Mouse (Mus musculus) CH12.LX (cell line): Measurements from ENCODE around the gene AL732309.1. TPM values are rescaled to one million over a fixed set of nuclear protein-coding genes. Genes with fewer than 3 reads are reported as not detected.

Source experiments
- DNase-seq: peaks from one replicate; pipeline ENCODE4 v3.0.0-alpha.2; 2013; ENCODE audit errors: extremely low read depth
- H3K27ac ChIP-seq: 2 replicates; pipeline ENCODE4 v1.5.1; 2012; ENCODE audit warnings: low read depth, mild to moderate bottlenecking, control low read depth, moderate library complexity; ENCODE audit not compliant: insufficient read depth
- H3K27me3 ChIP-seq: replicated peaks from 2 replicates; pipeline ENCODE3; 2012; ENCODE audit warnings: inconsistent platforms
- H3K36me3 ChIP-seq, 2 experiments: replicated peaks in 1 of 2; 2 replicates each; pipeline versions ENCODE3 to v1.6.1; 2012; ENCODE audit warnings: inconsistent platforms in 1 of 2, low read length in 1 of 2, mild to moderate bottlenecking in 1 of 2, mixed read lengths in 1 of 2, moderate library complexity in 1 of 2; ENCODE audit not compliant: control insufficient read depth in 1 of 2, insufficient read depth in 1 of 2
- H3K4me1 ChIP-seq, 2 experiments: 2 replicates each; pipeline ENCODE4 v1.6.1; 2012; ENCODE audit warnings: inconsistent platforms in 1 of 2, moderate library complexity in 1 of 2; ENCODE audit not compliant: insufficient read depth in 2 of 2, control insufficient read depth in 1 of 2
- H3K4me2 ChIP-seq: 2 replicates; pipeline ENCODE4 v1.6.1; 2012; ENCODE audit warnings: low read depth, mild to moderate bottlenecking, control low read depth; ENCODE audit not compliant: poor library complexity, insufficient read depth, severe bottlenecking
- H3K4me3 ChIP-seq, 3 experiments: fragments of 150-350 bp in 1 of 3; sonication (generic) in 1 of 3; replicated peaks in 1 of 3; 2 replicates each; pipeline versions ENCODE3 to v1.5.1; 2011 to 2012; ENCODE audit warnings: low read depth in 2 of 3, low read length in 2 of 3, mild to moderate bottlenecking in 2 of 3, moderate library complexity in 2 of 3, control low read depth in 1 of 3, improper control_type of control experiment in 1 of 3, inconsistent platforms in 1 of 3, mixed read lengths in 1 of 3; ENCODE audit not compliant: poor library complexity in 1 of 3
- H3K79me2 ChIP-seq: replicated peaks from 2 replicates; pipeline ENCODE4 v1.6.1; 2012; ENCODE audit warnings: mild to moderate bottlenecking, moderate library complexity; ENCODE audit not compliant: control insufficient read depth, poor library complexity, insufficient read depth, severe bottlenecking; ENCODE audit errors: extremely low read depth
- H3K9ac ChIP-seq: 2 replicates; pipeline ENCODE4 v1.6.1; 2012; ENCODE audit warnings: low read depth, mild to moderate bottlenecking, control low read depth, moderate library complexity; ENCODE audit not compliant: insufficient read depth
- H3K9me3 ChIP-seq: replicated peaks from 2 replicates; pipeline ENCODE3; 2012; ENCODE audit warnings: low read length, inconsistent platforms, mixed read lengths
- BHLHE40 ChIP-seq: IDR thresholded peaks from 2 replicates; pipeline ENCODE4 v1.6.1; 2011; ENCODE audit warnings: mild to moderate bottlenecking, low read depth, low read length, improper control_type of control experiment
- CHD1 ChIP-seq: IDR thresholded peaks from 2 replicates; pipeline ENCODE4 v1.6.1; 2012; ENCODE audit warnings: low read depth, low read length, improper control_type of control experiment, inconsistent platforms
- CHD2 ChIP-seq: IDR thresholded peaks from 2 replicates; pipeline ENCODE4 v1.6.1; 2011; ENCODE audit warnings: low read length, improper control_type of control experiment
- ELF1 ChIP-seq: IDR thresholded peaks from 2 replicates; pipeline ENCODE4 v1.6.1; 2014; ENCODE audit warnings: low read depth, mild to moderate bottlenecking, inconsistent platforms, low read length, improper control_type of control experiment
- EP300 ChIP-seq: IDR thresholded peaks from 2 replicates; pipeline ENCODE4 v1.6.1; 2011; ENCODE audit warnings: low read length, improper control_type of control experiment
- ETS1 ChIP-seq: conservative IDR thresholded peaks from 2 replicates; pipeline ENCODE4 v1.6.1; 2012; ENCODE audit warnings: low read depth, mild to moderate bottlenecking, inconsistent platforms, low read length, improper control_type of control experiment, moderate library complexity
- GABPA ChIP-seq: IDR thresholded peaks from 2 replicates; pipeline ENCODE4 v1.6.1; 2012; ENCODE audit warnings: low read depth, low read length, improper control_type of control experiment, inconsistent platforms; ENCODE audit not compliant: insufficient replicate concordance
- HCFC1 ChIP-seq: IDR thresholded peaks from 2 replicates; pipeline ENCODE4 v1.6.1; 2012; ENCODE audit warnings: low read depth, mild to moderate bottlenecking, inconsistent platforms, low read length, improper control_type of control experiment
- IRF4 ChIP-seq: IDR thresholded peaks from 2 replicates; pipeline ENCODE4 v1.6.1; 2014; ENCODE audit warnings: low read depth, mild to moderate bottlenecking, inconsistent platforms, low read length, improper control_type of control experiment
- JUN ChIP-seq: IDR thresholded peaks from 2 replicates; pipeline ENCODE4 v1.6.1; 2011; ENCODE audit warnings: low read depth, mild to moderate bottlenecking, low read length, improper control_type of control experiment, moderate library complexity; ENCODE audit not compliant: insufficient read depth
- JUND ChIP-seq: conservative IDR thresholded peaks from 2 replicates; pipeline ENCODE4 v1.6.1; 2011; ENCODE audit warnings: low read depth, low read length, improper control_type of control experiment
- KAT2A ChIP-seq: IDR thresholded peaks from 2 replicates; pipeline ENCODE4 v1.6.1; 2012; ENCODE audit warnings: low read length, improper control_type of control experiment, inconsistent platforms; ENCODE audit not compliant: insufficient replicate concordance
- MAFK ChIP-seq: IDR thresholded peaks from 2 replicates; pipeline ENCODE4 v1.6.1; 2011; ENCODE audit warnings: low read length, improper control_type of control experiment; ENCODE audit not compliant: insufficient replicate concordance
- MAX ChIP-seq: IDR thresholded peaks from 2 replicates; pipeline ENCODE4 v1.6.1; 2011; ENCODE audit warnings: low read length, improper control_type of control experiment
- MAZ ChIP-seq: IDR thresholded peaks from 2 replicates; pipeline ENCODE4 v1.6.1; 2012; ENCODE audit warnings: low read depth, mild to moderate bottlenecking, inconsistent platforms, low read length, improper control_type of control experiment, moderate library complexity
- MEF2A ChIP-seq: IDR thresholded peaks from 2 replicates; pipeline ENCODE4 v1.6.1; 2014; ENCODE audit warnings: low read depth, mild to moderate bottlenecking, inconsistent platforms, low read length, improper control_type of control experiment, borderline replicate concordance
- MXI1 ChIP-seq: IDR thresholded peaks from 2 replicates; pipeline ENCODE4 v1.6.1; 2011; ENCODE audit warnings: mild to moderate bottlenecking, low read depth, low read length, improper control_type of control experiment
- MYC ChIP-seq: IDR thresholded peaks from 2 replicates; pipeline ENCODE4 v1.6.1; 2011; ENCODE audit warnings: low read depth, mild to moderate bottlenecking, improper control_type of control experiment, low read length
- NRF1 ChIP-seq: IDR thresholded peaks from 2 replicates; pipeline ENCODE4 v1.6.1; 2014; ENCODE audit warnings: low read depth, mild to moderate bottlenecking, inconsistent platforms, low read length, improper control_type of control experiment, moderate library complexity
- PAX5 ChIP-seq: IDR thresholded peaks from 2 replicates; pipeline ENCODE4 v1.6.1; 2012; ENCODE audit warnings: low read length, inconsistent platforms, mixed read lengths
- POLR2A ChIP-seq: IDR thresholded peaks from 2 replicates; pipeline ENCODE4 v1.6.1; 2011; ENCODE audit warnings: low read depth, mild to moderate bottlenecking, improper control_type of control experiment, low read length
- RAD21 ChIP-seq: IDR thresholded peaks from 2 replicates; pipeline ENCODE4 v1.6.1; 2011; ENCODE audit warnings: low read depth, mild to moderate bottlenecking, low read length, improper control_type of control experiment, moderate library complexity
- SIN3A ChIP-seq: IDR thresholded peaks from 2 replicates; pipeline ENCODE4 v1.6.1; 2012; ENCODE audit warnings: low read length, improper control_type of control experiment, inconsistent platforms
- TCF12 ChIP-seq: IDR thresholded peaks from 2 replicates; pipeline ENCODE4 v1.6.1; 2014; ENCODE audit warnings: low read depth, mild to moderate bottlenecking, inconsistent platforms, low read length, improper control_type of control experiment
- UBTF ChIP-seq: IDR thresholded peaks from 2 replicates; pipeline ENCODE4 v1.6.1; 2012; ENCODE audit warnings: low read depth, mild to moderate bottlenecking, inconsistent platforms, low read length, improper control_type of control experiment, moderate library complexity
- USF1 ChIP-seq: IDR thresholded peaks from 2 replicates; pipeline ENCODE4 v1.6.1; 2014; ENCODE audit warnings: low read depth, mild to moderate bottlenecking, inconsistent platforms, low read length, improper control_type of control experiment
- USF2 ChIP-seq: conservative IDR thresholded peaks from 2 replicates; pipeline ENCODE4 v1.6.1; 2011; ENCODE audit warnings: low read depth, low read length, improper control_type of control experiment
- ZC3H11A ChIP-seq: IDR thresholded peaks from 2 replicates; pipeline ENCODE4 v1.6.1; 2012; ENCODE audit warnings: low read depth, mild to moderate bottlenecking, inconsistent platforms, low read length, improper control_type of control experiment
- ZMIZ1 ChIP-seq: IDR thresholded peaks from 2 replicates; pipeline ENCODE4 v1.6.1; 2012; ENCODE audit warnings: low read depth, mild to moderate bottlenecking, inconsistent platforms, low read length, improper control_type of control experiment
- ZNF384 ChIP-seq: IDR thresholded peaks from 2 replicates; pipeline ENCODE4 v1.6.1; 2012; ENCODE audit warnings: low read depth, low read length, improper control_type of control experiment, inconsistent platforms
- dilution Hi-C: fragments of 300-500 bp; cut with MboI; formaldehyde crosslinking; loops from 2 replicates; pipeline ENCODE4 v1.14.3; 2020; ENCODE audit warnings: low sequenced_read_pairs; ENCODE audit not compliant: extremely low pct_unique_long_range_greater_than_20kb, extremely low pct_ligation_motif_present
- in situ Hi-C: fragments of 300-500 bp; cut with MboI; formaldehyde crosslinking; loops from 3 replicates; pipeline ENCODE4 v1.14.3; 2019; ENCODE audit warnings: low sequenced_read_pairs, low pct_ligation_motif_present, low pct_unique_long_range_greater_than_20kb, mixed read lengths
- polyA plus RNA-seq: library from polyadenylated mRNA; unstranded; fragments of >175 nt; gene quantifications from 2 replicates; pipeline ENCODE4 v1.2.1, GENCODE M21; 2012; ENCODE audit warnings: low read depth; ENCODE audit not compliant: insufficient read length
- total RNA-seq, 2 experiments: library from RNA; depleted of rRNA; stranded (reverse); fragments of 300-350 nt in 1 of 2; fragments of >200 nt in 1 of 2; gene quantifications; 2 replicates each; pipeline ENCODE4 v1.2.3; 2012 to 2014

The AL732309.1 gene
- total and polyA plus RNA-seq, 3 experiments: 4.5 to 8.9 (median 6.7) TPM

DNA sequence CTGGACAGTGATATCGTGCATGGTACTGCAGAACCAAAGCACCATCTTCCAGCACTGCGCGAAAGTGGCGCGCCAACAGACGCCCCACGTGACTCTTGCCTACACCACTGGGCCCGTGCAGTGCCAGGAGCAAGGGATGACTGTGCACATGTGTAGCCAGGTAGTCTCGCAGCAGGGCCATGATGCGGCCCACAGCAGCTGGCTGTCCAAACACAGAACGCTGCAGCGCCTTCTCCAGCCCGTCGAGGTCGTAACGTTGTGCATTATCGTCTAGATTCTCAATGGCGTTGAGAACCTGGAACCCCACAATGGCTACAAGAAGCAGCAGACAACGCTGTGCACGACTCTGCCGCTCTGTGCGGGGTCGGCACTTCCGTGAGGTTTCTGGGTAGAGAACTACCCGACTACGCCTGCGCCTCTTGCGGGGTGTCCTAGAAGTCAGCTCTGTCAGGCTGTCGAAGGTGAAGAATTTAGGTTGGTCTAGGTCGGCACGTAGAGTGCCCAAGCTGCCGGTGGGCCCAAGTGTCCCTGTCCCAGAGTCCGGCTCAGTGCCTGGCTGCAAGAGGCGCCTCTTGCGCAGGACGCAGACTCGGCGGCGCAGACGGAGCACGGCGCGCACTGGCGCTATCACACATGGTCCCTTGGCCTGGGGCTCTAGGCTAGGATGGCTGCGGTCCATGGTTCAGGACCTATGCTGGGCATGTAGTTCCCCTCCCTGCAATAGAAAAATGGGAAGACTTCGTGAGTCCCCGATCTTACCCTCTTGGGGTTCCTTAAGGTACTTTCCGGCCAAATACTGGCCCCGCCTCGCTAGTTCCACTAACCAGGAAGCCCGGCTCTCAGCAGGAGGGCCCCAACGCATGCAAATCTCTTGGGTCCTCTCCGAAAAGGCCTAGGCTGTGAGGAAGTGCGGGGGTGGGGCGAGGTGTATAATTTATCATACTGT is 51.2 kb downstream of the AL732309.1 start:
- Histone ChIP-seq H3K4me2 (peak overlapping the region; percentile 99), H3K27ac (peak overlapping the region; percentile 98), H3K4me1 (peaks cover 14 to 36% of the 10 kb centered on the region in 2 experiments), H3K9ac (peak overlapping the region; percentile 95), H3K4me3 (peak overlapping the region; percentile 61 to 98 (median 83)), H3K9me3 (no peaks in the 10 kb centered on the region), H3K79me2 (peaks cover 16% of the 10 kb centered on the region), H3K27me3 (no peaks in the 10 kb centered on the region), H3K36me3 (peaks cover 15 to 49% of the 10 kb centered on the region in 2 experiments)
- in situ Hi-C loops: no loop called here
- dilution Hi-C loops: no loop called here
- TF ChIP-seq HCFC1 (peak; percentile 70), MAX (peak; percentile 82), JUND (no peak), BHLHE40 (peak; percentile 91), ZMIZ1 (peak; percentile 53; the same call in 1 of the 2 replicates), PAX5 (no peak), MYC (peak; percentile 78), GABPA (no peak), CHD2 (peak; percentile 83), RAD21 (no peak), IRF4 (peak; percentile 53), ELF1 (peak; percentile 95), UBTF (peak; percentile 48; the same call in 1 of the 2 replicates), POLR2A (peak; percentile 41), ZC3H11A (no peak), NRF1 (peak; percentile 75), USF1 (peak; percentile 77), ZNF384 (no peak), TCF12 (peak; percentile 54), SIN3A (peak; percentile 59), MAFK (no peak), MAZ (peak; percentile 79), KAT2A (no peak), ETS1 (peak; percentile 74), USF2 (no peak; the same call in 1 of the 2 replicates), CHD1 (no peak), EP300 (no peak; the same call in 1 of the 2 replicates), MEF2A (peak; percentile 73), MXI1 (peak; percentile 68), JUN (no peak)
- peak; percentile 96 for DNase-seq
